Mouse (Mus musculus) thymus, adult 2 months (tissue): ENCODE measurements around the gene Myh9.

Experiments used
- CTCF ChIP-seq: fragments of 200-500 bp; IDR thresholded peaks from 2 replicates; pipeline ENCODE4 v1.5.1; 2012; ENCODE audit warnings: mild to moderate bottlenecking, control low read depth, low read length, moderate library complexity, borderline replicate concordance; ENCODE audit not compliant: control insufficient read depth, poor library complexity, insufficient read depth; ENCODE audit errors: extremely low read depth
- POLR2A ChIP-seq: fragments of 200-500 bp; IDR thresholded peaks from 2 replicates; pipeline ENCODE4 v1.6.1; 2012; ENCODE audit warnings: mild to moderate bottlenecking, low read length, control low read depth, moderate library complexity; ENCODE audit not compliant: control insufficient read depth, poor library complexity, insufficient read depth; ENCODE audit errors: extremely low read depth

GRCm38 (mm10) chr15:77862991-77863972 is 21.3 kb upstream of the Myh9 start:
- no peak for TF ChIP-seq CTCF
- no peak for TF ChIP-seq POLR2A
